Mouse (Mus musculus) liver, embryonic 14.5 days (tissue): Measurements from ENCODE around the gene Ak2. TPM values are rescaled to one million over a fixed set of nuclear protein-coding genes. Genes with fewer than 3 reads are reported as not detected.

Experiments used
- ATAC-seq: fragments of 200-750 bp; cut with Nextera tagmentation; 2 replicates; pipeline ENCODE4 v1.8.0; 2017; ENCODE audit warnings: moderate number of reproducible peaks, mild to moderate bottlenecking, moderate library complexity; ENCODE audit not compliant: insufficient read depth
- DNase-seq, 3 experiments: peaks; one replicate each; pipeline ENCODE4 v3.0.0-alpha.2; 2012 to 2013; ENCODE audit warnings: low read depth in 3 of 3, low spot score in 3 of 3
- H3K27ac ChIP-seq: fragments of 300-500 bp; sonication (generic); 2 replicates; pipeline ENCODE4 v1.5.1; 2014; ENCODE audit warnings: moderate library complexity, mild to moderate bottlenecking, control low read depth, inconsistent platforms
- H3K27me3 ChIP-seq: fragments of 300-500 bp; sonication (generic); 2 replicates; pipeline ENCODE4 v1.6.1; 2014; ENCODE audit warnings: mild to moderate bottlenecking, low read length, moderate library complexity; ENCODE audit not compliant: control insufficient read depth, insufficient read depth
- H3K36me3 ChIP-seq: fragments of 300-500 bp; sonication (generic); replicated peaks from 2 replicates; pipeline ENCODE4 v1.6.1; 2014; ENCODE audit warnings: low read depth; ENCODE audit not compliant: control insufficient read depth, insufficient read depth
- H3K4me1 ChIP-seq, 2 experiments: fragments of 200-500 bp in 1 of 2; fragments of 300-500 bp in 1 of 2; sonication (generic) in 1 of 2; replicated peaks; 2 replicates each; pipeline ENCODE4 v1.6.1; 2012 to 2014; ENCODE audit warnings: antibody characterized with exemption in 1 of 2, inconsistent platforms in 1 of 2, low read length in 1 of 2; ENCODE audit not compliant: control insufficient read depth in 2 of 2, insufficient read depth in 2 of 2
- H3K4me2 ChIP-seq: fragments of 300-500 bp; sonication (generic); 2 replicates; pipeline ENCODE4 v1.6.1; 2014; ENCODE audit warnings: low read depth, mild to moderate bottlenecking, control low read depth, moderate library complexity
- H3K4me3 ChIP-seq, 2 experiments: fragments of 200-500 bp in 1 of 2; fragments of 300-500 bp in 1 of 2; sonication (generic) in 1 of 2; 2 replicates each; pipeline ENCODE4 v1.5.1; 2012 to 2014; ENCODE audit warnings: low read depth in 2 of 2, low read length in 2 of 2, mild to moderate bottlenecking in 2 of 2, control low read depth in 1 of 2, inconsistent platforms in 1 of 2, moderate library complexity in 1 of 2; ENCODE audit not compliant: insufficient read depth in 1 of 2
- H3K9ac ChIP-seq: fragments of 300-500 bp; sonication (generic); replicated peaks from 2 replicates; pipeline ENCODE4 v1.6.1; 2014; ENCODE audit warnings: mild to moderate bottlenecking, control low read depth, moderate library complexity
- H3K9me3 ChIP-seq: fragments of 300-500 bp; sonication (generic); 2 replicates; pipeline ENCODE4 v1.6.1; 2016; ENCODE audit warnings: low read length, mixed read lengths; ENCODE audit not compliant: control insufficient read depth
- CTCF ChIP-seq: IDR thresholded peaks from 2 replicates; pipeline ENCODE4 v1.5.1; 2016; ENCODE audit warnings: antibody characterized with exemption, low read depth, control low read depth
- EP300 ChIP-seq: IDR thresholded peaks from 2 replicates; pipeline ENCODE4 v1.6.1; 2016; ENCODE audit warnings: antibody characterized with exemption, low read depth
- WGBS: fragments of 180-500 bp; shearing (Covaris S2); extraction: QIAGEN DNeasy Blood & Tissue Kit; methylation state at CpG from one replicate; pipeline ENCODE4 v1.1.7; 2014; ENCODE audit not compliant: insufficient replicate concordance; 5-methylcytosine and 5-hydroxymethylcytosine counted together
- polyA plus RNA-seq, 2 experiments: library from polyadenylated mRNA; depleted of rRNA in 1 of 2; stranded (reverse) in 1 of 2; unstranded in 1 of 2; fragments of >200 nt; fragmentation: Nextera tagmentation in 1 of 2; extraction: Ambion mirVana in 1 of 2; gene quantifications; 2 replicates each; pipeline versions ENCODE4 v1.2.1 to v1.2.3; 2012 to 2014

The Ak2 gene
- polyA plus RNA-seq, 2 experiments: 68.3 to 94.0 TPM

- peak overlapping the region; percentile 92 for H3K4me2 ChIP-seq
- H3K36me3 ChIP-seq: peaks cover 12% of the 10 kb centered on the region
- no peak overlapping the region for H3K9ac ChIP-seq
- no peaks in the 10 kb centered on the region for H3K9me3 ChIP-seq
- H3K27ac ChIP-seq: no peak overlapping the region
- no peak for TF ChIP-seq CTCF
- no peak for TF ChIP-seq EP300
- H3K4me3 ChIP-seq: peak overlapping the region in 1 of 2 experiments; percentile 93; a peak in 1 of 4 replicates
- DNase-seq (no peak), ATAC-seq (no peak)
- H3K27me3 ChIP-seq: no peaks in the 10 kb centered on the region
- peaks cover 27 to 30% of the 10 kb centered on the region in 2 experiments for H3K4me1 ChIP-seq
- 33% methylated on average over 7 of the region's 7 CpGs for WGBS
Observed at GRCm38 (mm10) chr4:128995238-128995637, 3.5 kb downstream of the Ak2 start.

GRCm38 (mm10) chr4:128997258-128997657 lies 5.5 kb downstream of the Ak2 start:
- H3K4me1 ChIP-seq: peaks cover 27 to 36% of the 10 kb centered on the region in 2 experiments
- H3K9me3 ChIP-seq: no peaks in the 10 kb centered on the region
- TF ChIP-seq CTCF (0 out of 2 replicates have a peak, but pooled peaks have one; percentile 14), EP300 (no peak)
- no peak overlapping the region for H3K9ac ChIP-seq
- no peaks in the 10 kb centered on the region for H3K27me3 ChIP-seq
- H3K4me2 ChIP-seq: no peak overlapping the region
- H3K4me3 ChIP-seq: no peak overlapping the region
- 43% methylated on average over 8 of the region's 8 CpGs for WGBS
- H3K36me3 ChIP-seq: peaks cover 29% of the 10 kb centered on the region
- H3K27ac ChIP-seq: no peak overlapping the region
- DNase-seq (peak in 1 of 3 experiments; percentile 39), ATAC-seq (no peak)

DNA sequence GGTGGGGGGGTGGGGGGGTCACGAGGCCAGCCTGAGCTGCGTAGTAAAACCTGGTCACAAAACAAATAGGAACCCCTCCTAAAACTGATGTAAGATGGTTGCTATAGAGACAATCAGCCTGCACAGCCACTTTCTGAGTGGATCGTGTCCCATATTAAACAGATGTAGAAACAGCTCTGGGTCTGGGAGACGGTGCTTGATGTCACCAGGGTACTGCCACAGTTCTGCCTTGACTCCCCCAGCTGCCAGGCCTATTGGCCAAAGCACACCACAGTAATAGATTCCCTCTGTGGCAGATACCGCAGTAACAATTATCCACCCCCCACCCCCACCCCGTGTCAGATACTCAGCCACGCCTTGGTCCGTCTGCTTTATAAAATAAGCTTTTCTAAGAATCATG lies 6.6 kb downstream of the Ak2 start:
- no peak overlapping the region for H3K4me2 ChIP-seq
- peaks cover 22 to 30% of the 10 kb centered on the region in 2 experiments for H3K4me1 ChIP-seq
- no peaks in the 10 kb centered on the region for H3K9me3 ChIP-seq
- WGBS: 59% methylated on average over 8 of the region's 8 CpGs
- DNase-seq (no peak), ATAC-seq (no peak)
- no peak overlapping the region for H3K4me3 ChIP-seq
- H3K27me3 ChIP-seq: no peaks in the 10 kb centered on the region
- H3K36me3 ChIP-seq: peaks cover 34% of the 10 kb centered on the region
- no peak overlapping the region for H3K27ac ChIP-seq
- no peak overlapping the region for H3K9ac ChIP-seq
- TF ChIP-seq EP300: no peak
- no peak for TF ChIP-seq CTCF

DNA sequence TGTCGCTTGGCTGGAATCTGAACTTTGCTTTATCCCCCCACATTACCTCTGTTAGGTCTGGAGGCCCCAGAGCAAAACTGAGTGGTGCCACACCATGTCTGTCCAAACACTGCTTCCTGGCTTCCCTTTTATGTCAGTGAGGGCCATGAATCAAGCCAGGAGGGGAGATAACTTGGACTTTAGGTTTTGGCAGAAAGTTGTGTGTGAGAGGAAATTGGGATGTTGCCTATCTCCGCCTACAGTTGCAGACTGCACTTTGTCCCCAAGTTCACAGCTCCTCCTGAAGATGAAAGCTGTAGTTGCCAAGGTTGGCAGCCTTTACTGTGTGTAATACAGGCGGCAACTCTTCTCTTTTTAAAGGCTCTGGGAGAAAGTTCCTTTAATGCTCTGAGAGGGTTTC lies 9.0 kb downstream of the Ak2 start:
- Histone ChIP-seq H3K27me3 (no peaks in the 10 kb centered on the region), H3K4me2 (no peak overlapping the region), H3K9me3 (no peaks in the 10 kb centered on the region), H3K4me3 (no peak overlapping the region), H3K27ac (no peak overlapping the region), H3K36me3 (peaks cover 42% of the 10 kb centered on the region), H3K4me1 (peaks cover 6 to 15% of the 10 kb centered on the region in 2 experiments), H3K9ac (no peak overlapping the region)
- ATAC-seq (no peak), DNase-seq (no peak)
- 69% methylated on average over 3 of the region's 3 CpGs for whole genome bisulfite sequencing
- TF ChIP-seq CTCF (no peak), EP300 (no peak)

- no peak for ATAC-seq
- DNase-seq: no peak
- Histone ChIP-seq H3K36me3 (peaks cover 61% of the 10 kb centered on the region), H3K27ac (no peak overlapping the region), H3K4me3 (no peak overlapping the region), H3K4me2 (no peak overlapping the region), H3K27me3 (no peaks in the 10 kb centered on the region), H3K4me1 (peaks cover 0 to 8% of the 10 kb centered on the region in 2 experiments; a peak in 1 of 4 replicates), H3K9me3 (no peaks in the 10 kb centered on the region), H3K9ac (no peak overlapping the region)
- 79% methylated on average over 8 of the region's 8 CpGs for WGBS
- TF ChIP-seq CTCF (no peak), EP300 (no peak)
Observed at GRCm38 (mm10) chr4:129003720-129004119, 12.0 kb downstream of the Ak2 start.
